ENCODE assay signal across 23 mouse cellular contexts in genomic region chr9:70197992-70198391, GRCm38 (mm10). TPM values are rescaled to one million over a fixed set of nuclear protein-coding genes. Genes with fewer than 3 reads are reported as not detected.
"Had no signal": no experiment of that assay in that cellular context is flagged by ENCODE, and none has a peak within 500 bp of the region (broad histone marks: within the 10 kb centered on the region; RNA-seq: fewer than 3 reads in every experiment).

No protein-coding gene starts in this region.

- ATAC-seq: liver, embryonic 12.5 days; midbrain, embryonic 13.5 days; midbrain, embryonic 16.5 days had no signal

- H3K4me3 ChIP-seq: kidney, embryonic 15.5 days; left cerebral cortex, adult 2 months; limb, embryonic 12.5 days; liver, embryonic 12.5 days; liver, embryonic 15.5 days; lung, embryonic 15.5 days; megakaryocyte, embryonic 14.5 days; midbrain, embryonic 10.5 days; midbrain, embryonic 13.5 days; neural tube, embryonic 13.5 days had no signal

- H3K4me2 ChIP-seq: kidney, embryonic 15.5 days; limb, embryonic 12.5 days; liver, embryonic 12.5 days; liver, embryonic 15.5 days; lung, embryonic 15.5 days; midbrain, embryonic 13.5 days; neural tube, embryonic 13.5 days had no signal

- H3K4me1 ChIP-seq: kidney, embryonic 15.5 days; limb, embryonic 12.5 days; liver, embryonic 12.5 days; liver, embryonic 15.5 days; lung, embryonic 15.5 days; midbrain, embryonic 13.5 days; neural tube, embryonic 13.5 days had no signal

- H3K9me3 ChIP-seq: kidney, embryonic 15.5 days; limb, embryonic 12.5 days; liver, embryonic 12.5 days; liver, embryonic 15.5 days; lung, embryonic 15.5 days; megakaryocyte, embryonic 14.5 days; midbrain, embryonic 10.5 days; midbrain, embryonic 13.5 days; neural tube, embryonic 13.5 days had no signal

- DNase-seq: kidney, postnatal 10 days; kidney, postnatal 36 days; layer of hippocampus, postnatal 36 days; liver; lung, adult 18-20 months; lung, postnatal 10 days; lung, postnatal 36 days; retina, postnatal 1 day; right cerebral cortex, postnatal 25 days; thymus, adult 18-20 months; thymus, postnatal 36 days had no signal

- H3K27me3 ChIP-seq: kidney, embryonic 15.5 days; limb, embryonic 12.5 days; liver, embryonic 12.5 days; liver, embryonic 15.5 days; lung, embryonic 15.5 days; megakaryocyte, embryonic 14.5 days; midbrain, embryonic 13.5 days; neural tube, embryonic 13.5 days had no signal

- H3K36me3 ChIP-seq: kidney, embryonic 15.5 days; limb, embryonic 12.5 days; liver, embryonic 12.5 days; liver, embryonic 15.5 days; lung, embryonic 15.5 days; midbrain, embryonic 10.5 days; midbrain, embryonic 13.5 days; neural tube, embryonic 13.5 days had no signal

- H3K9ac ChIP-seq: kidney, embryonic 15.5 days; limb, embryonic 12.5 days; liver, embryonic 12.5 days; liver, embryonic 15.5 days; lung, embryonic 15.5 days; midbrain, embryonic 13.5 days; neural tube, embryonic 13.5 days had no signal

- H3K27ac ChIP-seq: kidney, embryonic 15.5 days; left cerebral cortex, adult 2 months; limb, embryonic 12.5 days; liver, embryonic 12.5 days; liver, embryonic 15.5 days; lung, embryonic 15.5 days; midbrain, embryonic 10.5 days; midbrain, embryonic 13.5 days; neural tube, embryonic 13.5 days had no signal

RNA-seq across cellular contexts. Expression of gene Fam81a, which starts 55.6 kb away (rescaled TPM):
- total RNA-seq: neutrophil, adult 5-6 weeks had no signal
